Mouse (Mus musculus): Measurements from ENCODE around the gene Zfp644.

DNA sequence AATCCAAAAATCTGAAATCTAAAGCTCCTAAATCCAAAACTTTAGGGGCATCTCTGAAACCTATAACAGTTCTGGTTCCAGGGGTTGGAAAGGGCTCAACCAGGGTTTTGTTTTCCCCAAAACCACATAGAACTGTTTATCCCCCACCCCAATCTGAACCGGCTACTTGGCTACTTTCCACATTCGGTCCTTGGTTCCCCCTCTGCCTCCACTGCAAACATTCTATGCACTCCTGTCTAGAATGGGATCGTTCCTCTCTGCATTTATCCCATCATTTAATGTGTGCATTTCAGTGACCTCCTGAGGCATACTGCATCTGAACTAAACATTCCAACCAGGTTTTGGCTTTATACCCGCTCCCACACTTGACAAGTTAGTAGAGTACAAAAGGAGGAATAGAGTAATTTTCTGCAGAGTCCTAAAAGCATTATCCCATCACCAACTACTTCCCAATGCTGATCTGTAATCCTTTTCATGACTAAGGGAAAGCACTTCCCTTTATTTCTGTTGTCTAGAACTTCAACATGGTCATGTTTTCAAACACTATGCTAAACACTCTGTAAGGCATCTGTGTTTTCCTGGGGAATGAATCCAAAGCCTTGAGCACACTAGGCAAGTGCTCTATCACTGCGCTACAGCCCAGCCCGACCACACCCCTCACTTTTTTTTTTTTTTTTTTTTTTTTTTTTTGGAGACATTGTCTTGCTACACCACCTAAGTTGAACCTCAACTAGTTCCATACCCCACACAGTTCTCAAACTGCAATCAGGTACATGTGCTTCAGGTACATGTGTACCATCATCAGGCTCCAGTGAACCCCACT lies 16.2 kb downstream of the Zfp644 start:
- TF ChIP-seq POLR2A (IDR thresholded peaks at IDR 0.05; ENCODE audit: low read depth, low read length) (no peak), CTCF (IDR thresholded peaks at IDR 0.05; ENCODE audit: borderline replicate concordance, insufficient read depth, low read length) (no peak)

Data from embryonic fibroblast, embryonic 13.5 days (primary cell).